Mouse (Mus musculus) small intestine, adult 2 months (tissue): ENCODE data around the gene Cfap157. TPM values are rescaled to one million over a fixed set of nuclear protein-coding genes. Genes with fewer than 3 reads are reported as not detected.

Source experiments
- H3K27ac ChIP-seq: fragments of 200-500 bp; 2 replicates; pipeline ENCODE4 v1.5.1; 2012; ENCODE audit warnings: low read depth, low read length, control low read depth, inconsistent platforms; ENCODE audit not compliant: insufficient read depth
- H3K27me3 ChIP-seq: fragments of 200-500 bp; 2 replicates; pipeline ENCODE4 v1.6.1; 2012; ENCODE audit warnings: mild to moderate bottlenecking, moderate library complexity, low read length, inconsistent platforms; ENCODE audit not compliant: control insufficient read depth, insufficient read depth
- H3K36me3 ChIP-seq: fragments of 200-500 bp; 2 replicates; pipeline ENCODE4 v1.6.1; 2012; ENCODE audit warnings: mild to moderate bottlenecking, low read length, control low read depth, inconsistent platforms; ENCODE audit not compliant: control insufficient read depth, insufficient read depth
- H3K4me1 ChIP-seq: fragments of 200-500 bp; 2 replicates; pipeline ENCODE4 v1.6.1; 2012; ENCODE audit warnings: low read length, inconsistent platforms, mixed read lengths; ENCODE audit not compliant: control insufficient read depth, insufficient read depth, insufficient read length
- H3K4me3 ChIP-seq: fragments of 200-500 bp; 2 replicates; pipeline ENCODE4 v1.5.1; 2012; ENCODE audit warnings: low read depth, mild to moderate bottlenecking, control low read depth, inconsistent platforms, low read length, moderate library complexity
- CTCF ChIP-seq: fragments of 200-500 bp; IDR thresholded peaks from 2 replicates; pipeline ENCODE4 v1.5.1; 2012; ENCODE audit warnings: low read depth, mild to moderate bottlenecking, control low read depth, inconsistent platforms, low read length, moderate library complexity, mixed read lengths; ENCODE audit not compliant: insufficient replicate concordance, insufficient read length; ENCODE audit errors: extremely low read depth
- POLR2A ChIP-seq: fragments of 200-500 bp; IDR thresholded peaks from 2 replicates; pipeline ENCODE4 v1.6.1; 2012; ENCODE audit warnings: low read depth, mild to moderate bottlenecking, control low read depth, inconsistent platforms, low read length, moderate library complexity
- WGBS: fragments of 180-500 bp; shearing (Covaris S2); methylation state at CpG from one replicate; pipeline ENCODE4 v1.1.7; 2018; 5-methylcytosine and 5-hydroxymethylcytosine counted together
- polyA plus RNA-seq: library from polyadenylated mRNA; depleted of rRNA; stranded (reverse); fragments of >200 nt; gene quantifications from 2 replicates; pipeline ENCODE4 v1.2.3, GENCODE M21; 2012

Cfap157 gene
- polyA plus RNA-seq, 1 experiment, result 0.06 TPM

DNA sequence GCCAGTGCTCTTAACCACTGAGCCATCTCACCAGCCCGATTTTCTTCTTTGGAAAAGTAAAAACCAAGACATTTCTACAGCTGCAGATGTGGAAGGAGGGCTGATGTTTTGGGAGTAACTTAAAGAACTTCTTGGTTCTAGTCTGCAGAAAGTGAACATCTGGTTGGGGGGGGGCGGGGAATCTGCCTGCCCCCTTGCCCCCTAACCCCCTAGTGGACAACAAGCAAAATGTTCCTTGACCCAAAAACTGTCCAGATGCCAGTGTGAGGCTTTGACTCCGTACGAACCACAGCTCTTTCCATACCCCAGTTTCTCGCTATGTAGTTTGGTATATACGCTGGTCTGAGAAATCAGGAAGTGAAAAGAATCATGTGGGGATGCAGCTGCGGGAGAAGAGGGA is 34.0 kb downstream of the Cfap157 start:
- WGBS, result 68% methylated on average over 7 of the region's 7 CpGs
- Histone ChIP-seq H3K4me3 (no peak overlapping the region), H3K4me1 (peaks cover 5% of the 10 kb centered on the region), H3K27me3 (no peaks in the 10 kb centered on the region), H3K36me3 (no peaks in the 10 kb centered on the region; the same call in 1 of the 2 replicates), H3K27ac (no peak overlapping the region)
- TF ChIP-seq CTCF (peak; percentile 18; the same call in 1 of the 2 replicates), POLR2A (no peak)

- no peaks in the 10 kb centered on the region for H3K27me3 ChIP-seq
- 86% methylated on average over 16 of the region's 16 CpGs for WGBS
- TF ChIP-seq CTCF (no peak), POLR2A (no peak)
- no peak overlapping the region for H3K4me3 ChIP-seq
- H3K27ac ChIP-seq, result no peak overlapping the region
- H3K36me3 ChIP-seq, result no peaks in the 10 kb centered on the region; the same call in 1 of the 2 replicates
- peaks cover 5% of the 10 kb centered on the region for H3K4me1 ChIP-seq
Observed at GRCm38 (mm10) chr2:32749082-32749481, 35.1 kb downstream of the Cfap157 start.

DNA sequence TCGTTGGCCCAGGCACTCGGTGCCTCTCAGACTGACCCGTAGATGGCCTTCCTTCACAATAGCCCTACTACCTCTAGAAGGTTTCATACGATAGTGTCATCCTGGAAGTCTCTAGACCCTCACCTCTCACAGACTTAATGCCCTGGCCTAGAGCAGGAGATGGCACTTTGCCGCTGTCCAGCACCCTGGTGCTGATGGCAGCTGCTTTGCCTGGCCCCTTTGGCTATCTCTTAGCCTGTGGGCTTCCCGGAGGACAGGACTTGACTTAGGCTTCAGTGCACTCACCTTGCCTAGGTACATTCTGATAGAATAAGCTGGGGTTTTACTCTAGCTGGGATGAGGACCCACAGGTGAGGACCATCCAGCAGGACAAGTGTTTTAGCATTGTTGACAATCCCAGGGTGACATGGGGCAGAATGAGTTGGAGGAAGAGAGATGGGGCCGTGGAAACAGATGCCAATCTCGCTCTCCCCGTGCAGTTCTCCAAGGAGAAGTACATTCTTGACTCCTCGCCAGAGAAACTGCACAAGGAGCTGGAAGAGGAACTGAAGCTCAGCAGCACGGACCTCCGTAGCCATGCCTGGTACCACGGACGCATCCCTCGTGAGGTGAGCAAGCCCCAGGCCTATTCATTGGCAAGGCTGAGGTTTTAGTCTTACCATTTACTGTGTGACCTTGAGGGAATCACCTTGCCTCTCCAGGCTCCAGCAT is 39.8 kb downstream of the Cfap157 start:
- TF ChIP-seq POLR2A (no peak), CTCF (no peak)
- WGBS, result 71% methylated on average over 15 of the region's 15 CpGs
- H3K4me3 ChIP-seq, result no peak overlapping the region
- H3K4me1 ChIP-seq, result peaks cover 6% of the 10 kb centered on the region; the same call in 1 of the 2 replicates
- H3K27me3 ChIP-seq, result peaks cover 14% of the 10 kb centered on the region
- H3K27ac ChIP-seq, result no peak overlapping the region
- H3K36me3 ChIP-seq, result no peaks in the 10 kb centered on the region

- TF ChIP-seq POLR2A (no peak), CTCF (no peak)
- Histone ChIP-seq H3K27me3 (peaks cover 14% of the 10 kb centered on the region), H3K36me3 (no peaks in the 10 kb centered on the region), H3K4me1 (peaks cover 6% of the 10 kb centered on the region; the same call in 1 of the 2 replicates), H3K4me3 (no peak overlapping the region), H3K27ac (no peak overlapping the region)
- 18% methylated on average over 18 of the region's 18 CpGs for WGBS
Observed at GRCm38 (mm10) chr2:32742173-32742531, 42.1 kb downstream of the Cfap157 start.

DNA sequence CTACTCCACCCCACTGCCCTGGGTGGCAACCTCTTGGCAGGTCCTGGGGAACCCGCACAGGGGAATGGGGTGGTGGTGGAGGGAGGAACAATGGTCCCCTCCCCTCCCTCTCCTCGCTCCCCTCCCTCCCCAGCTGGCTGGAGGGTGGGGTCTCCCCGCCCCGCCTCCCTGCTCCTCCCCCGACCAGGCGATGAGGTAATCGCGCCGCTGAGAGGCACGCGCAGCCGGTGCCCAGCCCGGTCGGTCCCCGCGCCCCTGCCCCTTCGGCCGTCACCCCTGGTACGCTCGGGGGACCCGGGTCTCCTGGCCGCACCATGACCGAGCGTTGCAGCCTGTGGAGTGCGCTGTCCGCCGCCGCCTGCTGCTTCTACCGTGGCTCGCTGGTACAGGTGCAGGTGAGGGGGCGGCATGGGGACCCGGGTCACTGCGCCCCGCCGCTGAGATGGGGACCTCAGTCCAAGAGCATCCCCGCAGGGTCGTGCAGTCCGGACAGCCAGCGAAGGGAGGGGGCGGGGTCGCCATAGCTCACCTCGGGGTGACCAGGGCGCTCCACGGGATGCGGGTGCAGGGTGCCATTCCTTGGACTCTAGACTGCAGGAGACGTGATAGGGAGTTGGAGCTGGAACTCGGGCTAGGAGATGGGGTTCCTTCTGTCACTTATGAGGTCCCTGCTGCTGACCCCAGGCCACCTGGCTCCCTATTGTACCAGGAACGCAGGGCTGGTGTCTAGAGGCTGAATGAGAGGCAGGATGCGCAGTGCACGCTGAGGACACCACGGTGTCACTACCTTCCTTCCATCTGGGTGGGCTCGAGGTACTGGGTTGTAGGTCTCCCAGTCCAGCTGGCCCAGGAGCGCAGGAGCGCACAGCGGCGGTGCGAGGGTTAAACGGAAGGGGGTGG is 42.7 kb downstream of the Cfap157 start:
- 15% methylated on average over 56 of the region's 58 CpGs for WGBS
- TF ChIP-seq POLR2A, result no peak
- TF ChIP-seq CTCF, result no peak
- Histone ChIP-seq H3K36me3 (no peaks in the 10 kb centered on the region), H3K27ac (no peak overlapping the region), H3K27me3 (peaks cover 14% of the 10 kb centered on the region), H3K4me3 (peak overlapping the region; percentile 31), H3K4me1 (peaks cover 4% of the 10 kb centered on the region; the same call in 1 of the 2 replicates)

DNA sequence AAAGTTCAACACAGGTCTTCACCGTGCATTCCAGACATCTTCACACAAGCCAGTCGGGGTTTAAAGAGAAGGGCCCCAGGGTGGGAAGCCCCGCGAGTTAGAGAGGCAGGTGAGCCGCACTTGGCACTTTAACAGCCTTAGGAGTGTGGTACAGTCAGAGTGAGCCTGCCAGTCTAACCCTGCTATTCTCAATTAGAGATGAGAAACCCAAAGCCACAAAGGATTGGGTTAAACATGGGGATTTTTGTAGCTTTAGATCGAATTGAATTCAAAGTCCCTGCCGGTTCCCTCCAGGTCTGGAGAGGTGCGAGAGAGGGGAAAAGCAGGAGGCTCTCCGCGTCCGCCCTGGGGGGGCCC is 43.3 kb downstream of the Cfap157 start, which contains the start of gene 6330409D20Rik:
Gene 6330409D20Rik, minus strand, starts transcription at position 101 of the 357 bp plus-strand sequence.
- no peaks in the 10 kb centered on the region for H3K36me3 ChIP-seq
- WGBS, result 11% methylated on average over 11 of the region's 11 CpGs
- no peak within 1 kb of the TSS for H3K27ac ChIP-seq
- peak within 1 kb of the TSS; percentile 31 for H3K4me3 ChIP-seq
- H3K4me1 ChIP-seq, result peaks cover 6% of the 10 kb centered on the region
- peaks cover 14% of the 10 kb centered on the region for H3K27me3 ChIP-seq
- TF ChIP-seq POLR2A (no peak), CTCF (no peak)

- Histone ChIP-seq H3K27me3 (peaks cover 14% of the 10 kb centered on the region), H3K4me1 (peaks cover 8% of the 10 kb centered on the region), H3K27ac (no peak overlapping the region), H3K36me3 (no peaks in the 10 kb centered on the region), H3K4me3 (no peak overlapping the region)
- TF ChIP-seq CTCF, result no peak
- TF ChIP-seq POLR2A, result no peak
- WGBS, result 79% methylated on average over 4 of the region's 4 CpGs
Observed at GRCm38 (mm10) chr2:32739311-32739710, 44.9 kb downstream of the Cfap157 start.
